Mouse (Mus musculus): Measurements from ENCODE around the gene Sema4d. TPM values are rescaled to one million over a fixed set of nuclear protein-coding genes. Genes with fewer than 3 reads are reported as not detected.

Gene Sema4d
- 17.4 and 21.1 TPM in 2 replicates for polyA plus RNA-seq (2014; fragmentation: Nextera tagmentation; extraction: Ambion mirVana)

- H3K36me3 ChIP-seq (ENCODE audit: control insufficient read depth, insufficient read depth, low read length): no peaks in the 10 kb centered on the region
- H3K27me3 ChIP-seq (ENCODE audit: control insufficient read depth, insufficient read depth, low read length): no peaks in the 10 kb centered on the region; the same call in 1 of the 2 replicates
- peak within 1 kb of the TSS; percentile 88 for H3K9ac ChIP-seq (ENCODE audit: low read length)
- H3K9me3 ChIP-seq (ENCODE audit: control insufficient read depth, low read length): no peaks in the 10 kb centered on the region
- 1% methylated on average over 50 of the region's 52 CpGs for WGBS
- peak; percentile 22; the same call in 1 of the 2 replicates for ATAC-seq (ENCODE audit: insufficient number of reproducible peaks, insufficient read depth, low FRiP score, low read depth)
- peak within 1 kb of the TSS; percentile 93 to 97 for H3K4me3 ChIP-seq (ENCODE audit: control insufficient read depth in 1 of 2, insufficient read depth in 1 of 2, low read depth in 1 of 2, low read length in 2 of 2)
- H3K4me2 ChIP-seq (ENCODE audit: low read length): peak within 1 kb of the TSS; percentile 86
- H3K27ac ChIP-seq (replicated peaks in 1 of 2; ENCODE audit: control insufficient read depth in 1 of 2, insufficient read depth in 1 of 2, low read depth in 2 of 2, low read length in 2 of 2): peak within 1 kb of the TSS; percentile 14 to 45; a peak in 3 of 4 replicates
- peaks cover 17 to 27% of the 10 kb centered on the region in 2 experiments for H3K4me1 ChIP-seq (ENCODE audit: control insufficient read depth in 2 of 2, insufficient read depth in 2 of 2, low read length in 2 of 2)
Observed at GRCm38 (mm10) chr13:51793425-51793891, at the start of gene Sema4d. TSS of gene Sema4d (minus strand) at chr13:51793747.

- ATAC-seq (ENCODE audit: insufficient number of reproducible peaks, insufficient read depth, low FRiP score, low read depth): no peak
- no peak overlapping the region for H3K4me2 ChIP-seq (ENCODE audit: low read length)
- no peaks in the 10 kb centered on the region; the same call in 1 of the 2 replicates for H3K36me3 ChIP-seq (ENCODE audit: control insufficient read depth, insufficient read depth, low read length)
- peaks cover 20 to 21% of the 10 kb centered on the region in 2 experiments for H3K4me1 ChIP-seq (ENCODE audit: control insufficient read depth in 2 of 2, insufficient read depth in 2 of 2, low read length in 2 of 2)
- WGBS: 59% methylated on average over 4 of the region's 4 CpGs
- H3K27ac ChIP-seq (replicated peaks in 1 of 2; ENCODE audit: control insufficient read depth in 1 of 2, insufficient read depth in 1 of 2, low read depth in 2 of 2, low read length in 2 of 2): no peak overlapping the region
- H3K27me3 ChIP-seq (ENCODE audit: control insufficient read depth, insufficient read depth, low read length): peaks cover 3% of the 10 kb centered on the region; the same call in 1 of the 2 replicates
- no peaks in the 10 kb centered on the region for H3K9me3 ChIP-seq (ENCODE audit: control insufficient read depth, low read length)
- H3K9ac ChIP-seq (ENCODE audit: low read length): no peak overlapping the region
- H3K4me3 ChIP-seq (ENCODE audit: control insufficient read depth in 1 of 2, insufficient read depth in 1 of 2, low read depth in 1 of 2, low read length in 2 of 2): no peak overlapping the region
Observed at GRCm38 (mm10) chr13:51843298-51843697, 49.8 kb upstream of the Sema4d start.

- no peaks in the 10 kb centered on the region for H3K9me3 ChIP-seq (ENCODE audit: control insufficient read depth, low read length)
- peak overlapping the region; percentile 21; the same call in 1 of the 2 replicates for H3K9ac ChIP-seq (ENCODE audit: low read length)
- H3K4me1 ChIP-seq (ENCODE audit: control insufficient read depth in 2 of 2, insufficient read depth in 2 of 2, low read length in 2 of 2): peaks cover 20 to 21% of the 10 kb centered on the region in 2 experiments
- H3K36me3 ChIP-seq (ENCODE audit: control insufficient read depth, insufficient read depth, low read length): no peaks in the 10 kb centered on the region
- WGBS: 18% methylated on average over 12 of the region's 12 CpGs
- H3K4me3 ChIP-seq (ENCODE audit: control insufficient read depth in 1 of 2, insufficient read depth in 1 of 2, low read depth in 1 of 2, low read length in 2 of 2): no peak overlapping the region
- H3K27me3 ChIP-seq (ENCODE audit: control insufficient read depth, insufficient read depth, low read length): peaks cover 3% of the 10 kb centered on the region; the same call in 1 of the 2 replicates
- ATAC-seq (ENCODE audit: insufficient number of reproducible peaks, insufficient read depth, low FRiP score, low read depth): no peak
- peak overlapping the region; percentile 53 for H3K4me2 ChIP-seq (ENCODE audit: low read length)
- H3K27ac ChIP-seq (replicated peaks in 1 of 2; ENCODE audit: control insufficient read depth in 1 of 2, insufficient read depth in 1 of 2, low read depth in 2 of 2, low read length in 2 of 2): no peak overlapping the region
Observed at GRCm38 (mm10) chr13:51842773-51843172, 49.2 kb upstream of the Sema4d start.

- no peak overlapping the region for H3K4me3 ChIP-seq (ENCODE audit: control insufficient read depth in 1 of 2, insufficient read depth in 1 of 2, low read depth in 1 of 2, low read length in 2 of 2)
- H3K36me3 ChIP-seq (ENCODE audit: control insufficient read depth, insufficient read depth, low read length): no peaks in the 10 kb centered on the region
- 25% methylated on average over 5 of the region's 5 CpGs for WGBS
- peak overlapping the region; percentile 53 for H3K4me2 ChIP-seq (ENCODE audit: low read length)
- peaks cover 3% of the 10 kb centered on the region; the same call in 1 of the 2 replicates for H3K27me3 ChIP-seq (ENCODE audit: control insufficient read depth, insufficient read depth, low read length)
- H3K27ac ChIP-seq (replicated peaks in 1 of 2; ENCODE audit: control insufficient read depth in 1 of 2, insufficient read depth in 1 of 2, low read depth in 2 of 2, low read length in 2 of 2): no peak overlapping the region
- H3K9ac ChIP-seq (ENCODE audit: low read length): 0 out of 2 replicates have a peak overlapping the region, but pooled peaks have one; percentile 21
- peaks cover 20 to 23% of the 10 kb centered on the region in 2 experiments for H3K4me1 ChIP-seq (ENCODE audit: control insufficient read depth in 2 of 2, insufficient read depth in 2 of 2, low read length in 2 of 2)
- no peak for ATAC-seq (ENCODE audit: insufficient number of reproducible peaks, insufficient read depth, low FRiP score, low read depth)
- no peaks in the 10 kb centered on the region for H3K9me3 ChIP-seq (ENCODE audit: control insufficient read depth, low read length)
Observed at GRCm38 (mm10) chr13:51842191-51842590, 48.6 kb upstream of the Sema4d start.

GRCm38 (mm10) chr13:51841541-51842115 is 48.1 kb upstream of the Sema4d start:
- no peak for ATAC-seq (ENCODE audit: insufficient number of reproducible peaks, insufficient read depth, low FRiP score, low read depth)
- no peak overlapping the region for H3K4me3 ChIP-seq (ENCODE audit: control insufficient read depth in 1 of 2, insufficient read depth in 1 of 2, low read depth in 1 of 2, low read length in 2 of 2)
- H3K27me3 ChIP-seq (ENCODE audit: control insufficient read depth, insufficient read depth, low read length): peaks cover 3% of the 10 kb centered on the region; the same call in 1 of the 2 replicates
- H3K4me1 ChIP-seq (ENCODE audit: control insufficient read depth in 2 of 2, insufficient read depth in 2 of 2, low read length in 2 of 2): peaks cover 23 to 27% of the 10 kb centered on the region in 2 experiments
- no peak overlapping the region for H3K9ac ChIP-seq (ENCODE audit: low read length)
- H3K9me3 ChIP-seq (ENCODE audit: control insufficient read depth, low read length): no peaks in the 10 kb centered on the region
- no peaks in the 10 kb centered on the region for H3K36me3 ChIP-seq (ENCODE audit: control insufficient read depth, insufficient read depth, low read length)
- no peak overlapping the region; the same call in 1 of the 2 replicates for H3K4me2 ChIP-seq (ENCODE audit: low read length)
- WGBS: 23% methylated on average over 12 of the region's 12 CpGs
- H3K27ac ChIP-seq (replicated peaks in 1 of 2; ENCODE audit: control insufficient read depth in 1 of 2, insufficient read depth in 1 of 2, low read depth in 2 of 2, low read length in 2 of 2): no peak overlapping the region

GRCm38 (mm10) chr13:51840702-51841101 is 47.2 kb upstream of the Sema4d start:
- H3K36me3 ChIP-seq (ENCODE audit: control insufficient read depth, insufficient read depth, low read length): no peaks in the 10 kb centered on the region
- no peak overlapping the region for H3K4me2 ChIP-seq (ENCODE audit: low read length)
- H3K4me1 ChIP-seq (ENCODE audit: control insufficient read depth in 2 of 2, insufficient read depth in 2 of 2, low read length in 2 of 2): peaks cover 24 to 29% of the 10 kb centered on the region in 2 experiments
- H3K27me3 ChIP-seq (ENCODE audit: control insufficient read depth, insufficient read depth, low read length): peaks cover 3% of the 10 kb centered on the region; the same call in 1 of the 2 replicates
- ATAC-seq (ENCODE audit: insufficient number of reproducible peaks, insufficient read depth, low FRiP score, low read depth): no peak
- no peaks in the 10 kb centered on the region for H3K9me3 ChIP-seq (ENCODE audit: control insufficient read depth, low read length)
- H3K9ac ChIP-seq (ENCODE audit: low read length): no peak overlapping the region
- WGBS: 31% methylated on average over 6 of the region's 6 CpGs
- no peak overlapping the region for H3K27ac ChIP-seq (replicated peaks in 1 of 2; ENCODE audit: control insufficient read depth in 1 of 2, insufficient read depth in 1 of 2, low read depth in 2 of 2, low read length in 2 of 2)
- no peak overlapping the region for H3K4me3 ChIP-seq (ENCODE audit: control insufficient read depth in 1 of 2, insufficient read depth in 1 of 2, low read depth in 1 of 2, low read length in 2 of 2)

GRCm38 (mm10) chr13:51839250-51840026 is 45.9 kb upstream of the Sema4d start:
- Histone ChIP-seq H3K4me2 (ENCODE audit: low read length) (no peak overlapping the region), H3K36me3 (ENCODE audit: control insufficient read depth, insufficient read depth, low read length) (no peaks in the 10 kb centered on the region), H3K4me3 (ENCODE audit: control insufficient read depth in 1 of 2, insufficient read depth in 1 of 2, low read depth in 1 of 2, low read length in 2 of 2) (no peak overlapping the region), H3K27me3 (ENCODE audit: control insufficient read depth, insufficient read depth, low read length) (peaks cover 3% of the 10 kb centered on the region; the same call in 1 of the 2 replicates), H3K27ac (replicated peaks in 1 of 2; ENCODE audit: control insufficient read depth in 1 of 2, insufficient read depth in 1 of 2, low read depth in 2 of 2, low read length in 2 of 2) (no peak overlapping the region), H3K9me3 (ENCODE audit: control insufficient read depth, low read length) (no peaks in the 10 kb centered on the region), H3K9ac (ENCODE audit: low read length) (no peak overlapping the region), H3K4me1 (ENCODE audit: control insufficient read depth in 2 of 2, insufficient read depth in 2 of 2, low read length in 2 of 2) (peaks cover 24 to 33% of the 10 kb centered on the region in 2 experiments)
- WGBS: 14% methylated on average over 8 of the region's 8 CpGs
- ATAC-seq (ENCODE audit: insufficient number of reproducible peaks, insufficient read depth, low FRiP score, low read depth): no peak
